Mouse (Mus musculus): ENCODE results near the gene Kcnh8.

- no peak for TF ChIP-seq CTCF (IDR thresholded peaks at IDR 0.05; ENCODE audit: control insufficient read depth, insufficient read depth, insufficient read length)
- TF ChIP-seq MAX (IDR thresholded peaks at IDR 0.05) = no peak
- no peak for TF ChIP-seq USF1 (IDR thresholded peaks at IDR 0.05; ENCODE audit: low read depth)
These were observed 126.3 kb downstream of the Kcnh8 start for GRCm38 (mm10) chr17:52728806-52729205.
